Mouse (Mus musculus) kidney, adult 2 months (tissue): ENCODE results near the gene Ablim1.

ENCODE experiments used
- CTCF ChIP-seq: fragments of 200-500 bp; conservative IDR thresholded peaks from 2 replicates; pipeline ENCODE4 v1.5.1; 2011; ENCODE audit warnings: low read depth, mild to moderate bottlenecking, control low read depth, low read length, moderate library complexity, mixed read lengths; ENCODE audit not compliant: insufficient read depth, insufficient read length
- POLR2A ChIP-seq: fragments of 200-500 bp; IDR thresholded peaks from one replicate; pipeline ENCODE4 v1.6.1; 2011; ENCODE audit warnings: low read depth, low read length, control low read depth

GRCm38 (mm10) chr19:56984229-56984628, 330.5 kb downstream of the Ablim1 start:
- TF ChIP-seq POLR2A (no peak), CTCF (no peak)
